Mouse (Mus musculus): Measurements from ENCODE around the gene Mllt3. TPM values are rescaled to one million over a fixed set of nuclear protein-coding genes. Genes with fewer than 3 reads are reported as not detected.

The Mllt3 gene
- polyA plus RNA-seq, 1 experiment: 5.1 TPM

- TF ChIP-seq POLR2A (IDR thresholded peaks at IDR 0.05; ENCODE audit: low read depth, low read length) (no peak), CTCF (IDR thresholded peaks at IDR 0.05; ENCODE audit: extremely low read depth, insufficient read length, insufficient replicate concordance, low read depth, low read length) (no peak)
These were observed 217.6 kb downstream of the Mllt3 start for GRCm38 (mm10) chr4:87815465-87816108.

GRCm38 (mm10) chr4:87811899-87812298 lies 221.3 kb downstream of the Mllt3 start:
- Histone ChIP-seq H3K27ac (ENCODE audit: insufficient read depth, low read depth, low read length) (no peak overlapping the region), H3K4me3 (ENCODE audit: low read depth, low read length) (no peak overlapping the region), H3K36me3 (ENCODE audit: control insufficient read depth, insufficient read depth, low read length) (no peaks in the 10 kb centered on the region), H3K27me3 (ENCODE audit: control insufficient read depth, insufficient read depth, low read length) (no peaks in the 10 kb centered on the region), H3K4me1 (ENCODE audit: control insufficient read depth, insufficient read depth, insufficient read length, low read length) (peaks cover 12% of the 10 kb centered on the region; the same call in 1 of the 2 replicates)
- WGBS: 25% methylated on average over 2 of the region's 2 CpGs
- TF ChIP-seq POLR2A (IDR thresholded peaks at IDR 0.05; ENCODE audit: low read depth, low read length): no peak
- no peak for TF ChIP-seq CTCF (IDR thresholded peaks at IDR 0.05; ENCODE audit: extremely low read depth, insufficient read length, insufficient replicate concordance, low read depth, low read length)

More at GRCm38 (mm10) chr4:87815465-87816108, 217.6 kb downstream of the Mllt3 start:
- 28% methylated on average over 7 of the region's 7 CpGs for WGBS
- Histone ChIP-seq H3K27ac (ENCODE audit: insufficient read depth, low read depth, low read length) (no peak overlapping the region; the same call in 1 of the 2 replicates), H3K4me3 (ENCODE audit: low read depth, low read length) (no peak overlapping the region), H3K27me3 (ENCODE audit: control insufficient read depth, insufficient read depth, low read length) (no peaks in the 10 kb centered on the region), H3K4me1 (ENCODE audit: control insufficient read depth, insufficient read depth, insufficient read length, low read length) (peaks cover 9% of the 10 kb centered on the region; the same call in 1 of the 2 replicates), H3K36me3 (ENCODE audit: control insufficient read depth, insufficient read depth, low read length) (no peaks in the 10 kb centered on the region)

- peak overlapping the region; percentile 57 for H3K27ac ChIP-seq (ENCODE audit: insufficient read depth, low read depth, low read length)
- H3K36me3 ChIP-seq (ENCODE audit: control insufficient read depth, insufficient read depth, low read length): no peaks in the 10 kb centered on the region
- H3K4me3 ChIP-seq (ENCODE audit: low read depth, low read length): no peak overlapping the region
- no peaks in the 10 kb centered on the region for H3K27me3 ChIP-seq (ENCODE audit: control insufficient read depth, insufficient read depth, low read length)
- no peak for TF ChIP-seq CTCF (IDR thresholded peaks at IDR 0.05; ENCODE audit: extremely low read depth, insufficient read length, insufficient replicate concordance, low read depth, low read length)
- no peak for TF ChIP-seq POLR2A (IDR thresholded peaks at IDR 0.05; ENCODE audit: low read depth, low read length)
- peaks cover 9% of the 10 kb centered on the region; the same call in 1 of the 2 replicates for H3K4me1 ChIP-seq (ENCODE audit: control insufficient read depth, insufficient read depth, insufficient read length, low read length)
- 41% methylated on average over 6 of the region's 6 CpGs for WGBS
These were observed 226.8 kb downstream of the Mllt3 start for GRCm38 (mm10) chr4:87806196-87806987.

- Histone ChIP-seq H3K27ac (ENCODE audit: insufficient read depth, low read depth, low read length) (no peak overlapping the region), H3K36me3 (ENCODE audit: control insufficient read depth, insufficient read depth, low read length) (no peaks in the 10 kb centered on the region), H3K4me1 (ENCODE audit: control insufficient read depth, insufficient read depth, insufficient read length, low read length) (peaks cover 9% of the 10 kb centered on the region; the same call in 1 of the 2 replicates), H3K4me3 (ENCODE audit: low read depth, low read length) (no peak overlapping the region), H3K27me3 (ENCODE audit: control insufficient read depth, insufficient read depth, low read length) (no peaks in the 10 kb centered on the region)
- TF ChIP-seq CTCF (IDR thresholded peaks at IDR 0.05; ENCODE audit: extremely low read depth, insufficient read length, insufficient replicate concordance, low read depth, low read length) (no peak), POLR2A (IDR thresholded peaks at IDR 0.05; ENCODE audit: low read depth, low read length) (no peak)
- WGBS: 60% methylated on average over 3 of the region's 3 CpGs
These were observed 228.6 kb downstream of the Mllt3 start for GRCm38 (mm10) chr4:87804576-87804975.

- WGBS: 81% methylated on average over 3 of the region's 3 CpGs
- no peak overlapping the region for H3K4me3 ChIP-seq (ENCODE audit: low read depth, low read length)
- no peaks in the 10 kb centered on the region for H3K27me3 ChIP-seq (ENCODE audit: control insufficient read depth, insufficient read depth, low read length)
- TF ChIP-seq CTCF (IDR thresholded peaks at IDR 0.05; ENCODE audit: extremely low read depth, insufficient read length, insufficient replicate concordance, low read depth, low read length) (no peak), POLR2A (IDR thresholded peaks at IDR 0.05; ENCODE audit: low read depth, low read length) (no peak)
- no peaks in the 10 kb centered on the region for H3K36me3 ChIP-seq (ENCODE audit: control insufficient read depth, insufficient read depth, low read length)
- H3K27ac ChIP-seq (ENCODE audit: insufficient read depth, low read depth, low read length): no peak overlapping the region
- peaks cover 9% of the 10 kb centered on the region; the same call in 1 of the 2 replicates for H3K4me1 ChIP-seq (ENCODE audit: control insufficient read depth, insufficient read depth, insufficient read length, low read length)
These were observed 229.9 kb downstream of the Mllt3 start for GRCm38 (mm10) chr4:87803313-87803712.

- no peak for TF ChIP-seq CTCF (IDR thresholded peaks at IDR 0.05; ENCODE audit: extremely low read depth, insufficient read length, insufficient replicate concordance, low read depth, low read length)
- TF ChIP-seq POLR2A (IDR thresholded peaks at IDR 0.05; ENCODE audit: low read depth, low read length): no peak
- peaks cover 8% of the 10 kb centered on the region; the same call in 1 of the 2 replicates for H3K4me1 ChIP-seq (ENCODE audit: control insufficient read depth, insufficient read depth, insufficient read length, low read length)
- 74% methylated on average over 4 of the region's 4 CpGs for WGBS
These were observed 231.0 kb downstream of the Mllt3 start for GRCm38 (mm10) chr4:87802140-87802539.

GRCm38 (mm10) chr4:87801332-87801731 lies 231.8 kb downstream of the Mllt3 start:
- no peak for TF ChIP-seq CTCF (IDR thresholded peaks at IDR 0.05; ENCODE audit: extremely low read depth, insufficient read length, insufficient replicate concordance, low read depth, low read length)
- H3K4me3 ChIP-seq (ENCODE audit: low read depth, low read length): no peak overlapping the region
- 33% methylated on average over 3 of the region's 3 CpGs for WGBS
- H3K27ac ChIP-seq (ENCODE audit: insufficient read depth, low read depth, low read length): no peak overlapping the region
- H3K4me1 ChIP-seq (ENCODE audit: control insufficient read depth, insufficient read depth, insufficient read length, low read length): peaks cover 5% of the 10 kb centered on the region; the same call in 1 of the 2 replicates
- H3K27me3 ChIP-seq (ENCODE audit: control insufficient read depth, insufficient read depth, low read length): no peaks in the 10 kb centered on the region
- H3K36me3 ChIP-seq (ENCODE audit: control insufficient read depth, insufficient read depth, low read length): no peaks in the 10 kb centered on the region

More at GRCm38 (mm10) chr4:87802140-87802539, 231.0 kb downstream of the Mllt3 start:
- Histone ChIP-seq H3K27me3 (ENCODE audit: control insufficient read depth, insufficient read depth, low read length) (no peaks in the 10 kb centered on the region), H3K36me3 (ENCODE audit: control insufficient read depth, insufficient read depth, low read length) (no peaks in the 10 kb centered on the region), H3K27ac (ENCODE audit: insufficient read depth, low read depth, low read length) (no peak overlapping the region), H3K4me3 (ENCODE audit: low read depth, low read length) (no peak overlapping the region)
